Mouse (Mus musculus): ENCODE data around the gene Rab3gap1. TPM values are rescaled to one million over a fixed set of nuclear protein-coding genes. Genes with fewer than 3 reads are reported as not detected.

The Rab3gap1 gene
- polyA plus RNA-seq, 1 experiment from 2014 or later = 23.9 TPM

DNA sequence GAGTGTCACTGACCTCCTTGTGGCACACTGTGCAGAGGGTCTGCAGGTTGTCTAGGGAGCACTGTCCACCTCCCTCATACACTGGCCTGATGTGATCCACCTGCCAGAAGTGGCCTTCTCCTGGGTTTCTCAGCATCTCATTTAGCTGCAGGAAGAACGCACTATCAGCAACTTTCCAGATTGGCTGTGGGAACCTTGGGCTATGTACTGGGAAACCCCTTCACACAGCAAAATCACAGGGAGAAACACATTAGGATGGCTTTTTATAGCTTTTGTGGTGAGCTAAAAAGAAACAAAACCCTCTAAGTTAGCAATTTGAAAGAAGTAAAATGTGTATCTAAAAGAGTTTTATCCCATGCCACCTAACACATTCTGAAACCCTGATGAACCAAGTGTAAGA is 88.0 kb downstream of the Rab3gap1 start:
- Histone ChIP-seq H3K9me3 (replicated peaks) (no peaks in the 10 kb centered on the region), H3K27ac (no peak overlapping the region), H3K27me3 (no peaks in the 10 kb centered on the region), H3K4me1 (replicated peaks) (peaks cover 5% of the 10 kb centered on the region; the same call in 1 of the 2 replicates), H3K9ac (no peak overlapping the region), H3K36me3 (no peaks in the 10 kb centered on the region), H3K4me2 (no peak overlapping the region), H3K4me3 (no peak overlapping the region)
- no peak for ATAC-seq (replicated peaks; ENCODE audit: insufficient number of reproducible peaks, insufficient read depth, low FRiP score, low read depth)
- WGBS = 92% methylated on average over 1 of the region's 1 CpGs

GRCm38 (mm10) chr1:127958801-127959200 is 90.2 kb downstream of the Rab3gap1 start:
- H3K27ac ChIP-seq = peak overlapping the region; percentile 44
- WGBS = 41% methylated on average over 5 of the region's 5 CpGs
- peaks cover 8% of the 10 kb centered on the region for H3K4me1 ChIP-seq (replicated peaks)
- ATAC-seq (replicated peaks; ENCODE audit: insufficient number of reproducible peaks, insufficient read depth, low FRiP score, low read depth) = peak; percentile 62; the same call in 1 of the 2 replicates
- H3K4me3 ChIP-seq = no peak overlapping the region
- H3K27me3 ChIP-seq = no peaks in the 10 kb centered on the region
- no peaks in the 10 kb centered on the region for H3K9me3 ChIP-seq (replicated peaks)
- no peaks in the 10 kb centered on the region for H3K36me3 ChIP-seq
- no peak overlapping the region for H3K4me2 ChIP-seq
- no peak overlapping the region for H3K9ac ChIP-seq

- H3K36me3 ChIP-seq = no peaks in the 10 kb centered on the region
- H3K27me3 ChIP-seq = no peaks in the 10 kb centered on the region
- H3K9ac ChIP-seq = no peak overlapping the region
- H3K4me1 ChIP-seq (replicated peaks) = peaks cover 11% of the 10 kb centered on the region
- peak overlapping the region; percentile 17; the same call in 1 of the 2 replicates for H3K4me2 ChIP-seq
- H3K27ac ChIP-seq = peak overlapping the region; percentile 44
- WGBS = 36% methylated on average over 7 of the region's 7 CpGs
- no peak overlapping the region for H3K4me3 ChIP-seq
- ATAC-seq (replicated peaks; ENCODE audit: insufficient number of reproducible peaks, insufficient read depth, low FRiP score, low read depth) = no peak; the same call in 1 of the 2 replicates
- no peaks in the 10 kb centered on the region for H3K9me3 ChIP-seq (replicated peaks)
Observed at GRCm38 (mm10) chr1:127959312-127959718, 90.7 kb downstream of the Rab3gap1 start.

- H3K9me3 ChIP-seq (replicated peaks) = no peaks in the 10 kb centered on the region
- no peaks in the 10 kb centered on the region for H3K27me3 ChIP-seq
- no peak overlapping the region for H3K4me3 ChIP-seq
- H3K36me3 ChIP-seq = no peaks in the 10 kb centered on the region
- no peak overlapping the region for H3K27ac ChIP-seq
- 93% methylated on average over 1 of the region's 1 CpGs for WGBS
- H3K4me2 ChIP-seq = no peak overlapping the region
- H3K4me1 ChIP-seq (replicated peaks) = peaks cover 19% of the 10 kb centered on the region
- no peak overlapping the region for H3K9ac ChIP-seq
- no peak for ATAC-seq (replicated peaks; ENCODE audit: insufficient number of reproducible peaks, insufficient read depth, low FRiP score, low read depth)
Observed at GRCm38 (mm10) chr1:127961140-127961539, 92.6 kb downstream of the Rab3gap1 start.

- Histone ChIP-seq H3K9me3 (replicated peaks) (no peaks in the 10 kb centered on the region), H3K27me3 (no peaks in the 10 kb centered on the region), H3K4me2 (no peak overlapping the region), H3K4me1 (replicated peaks) (peaks cover 19% of the 10 kb centered on the region), H3K36me3 (no peaks in the 10 kb centered on the region), H3K9ac (no peak overlapping the region), H3K27ac (no peak overlapping the region), H3K4me3 (no peak overlapping the region)
- WGBS = 75% methylated on average over 3 of the region's 3 CpGs
- ATAC-seq (replicated peaks; ENCODE audit: insufficient number of reproducible peaks, insufficient read depth, low FRiP score, low read depth) = no peak
Observed at GRCm38 (mm10) chr1:127963326-127963725, 94.8 kb downstream of the Rab3gap1 start.

DNA sequence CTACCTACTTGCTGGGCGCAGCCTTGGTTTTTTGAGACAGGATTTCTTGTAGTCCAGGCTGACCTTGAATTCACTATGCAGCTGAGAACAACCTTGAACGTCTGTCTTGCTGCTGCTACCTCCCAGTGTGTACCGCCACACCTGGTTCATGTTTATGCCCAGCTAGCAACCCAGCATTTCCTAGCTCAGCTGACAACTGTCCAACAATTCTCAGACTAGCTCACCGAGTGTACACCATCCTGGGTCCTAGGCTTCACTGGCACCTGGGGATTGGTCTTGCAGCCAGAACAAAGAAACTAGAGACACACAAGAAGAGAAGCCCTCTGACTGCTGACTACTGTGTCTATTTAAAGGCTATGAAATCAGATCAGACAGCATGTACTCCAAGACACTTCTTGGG is 102.3 kb downstream of the Rab3gap1 start:
- H3K27me3 ChIP-seq = no peaks in the 10 kb centered on the region
- 80% methylated on average over 4 of the region's 4 CpGs for WGBS
- 0 out of 2 replicates have a peak, but pooled peaks cover 4% of the 10 kb centered on the region for H3K4me1 ChIP-seq (replicated peaks)
- no peak for ATAC-seq (replicated peaks; ENCODE audit: insufficient number of reproducible peaks, insufficient read depth, low FRiP score, low read depth)
- H3K36me3 ChIP-seq = 0 out of 2 replicates have a peak, but pooled peaks cover 3% of the 10 kb centered on the region
- H3K4me2 ChIP-seq = no peak overlapping the region
- no peak overlapping the region for H3K27ac ChIP-seq
- H3K4me3 ChIP-seq = no peak overlapping the region
- H3K9ac ChIP-seq = no peak overlapping the region
- H3K9me3 ChIP-seq (replicated peaks) = no peaks in the 10 kb centered on the region

GRCm38 (mm10) chr1:127974082-127974481 is 105.5 kb downstream of the Rab3gap1 start:
- 91% methylated on average over 4 of the region's 4 CpGs for WGBS

GRCm38 (mm10) chr1:127975676-127976075 is 107.1 kb downstream of the Rab3gap1 start:
- 0 out of 2 replicates have a peak, but pooled peaks cover 3% of the 10 kb centered on the region for H3K36me3 ChIP-seq
- no peak overlapping the region for H3K27ac ChIP-seq
- 0 out of 2 replicates have a peak, but pooled peaks cover 4% of the 10 kb centered on the region for H3K4me1 ChIP-seq (replicated peaks)
- H3K4me2 ChIP-seq = no peak overlapping the region
- H3K4me3 ChIP-seq = no peak overlapping the region
- no peak overlapping the region for H3K9ac ChIP-seq
- no peak for ATAC-seq (replicated peaks; ENCODE audit: insufficient number of reproducible peaks, insufficient read depth, low FRiP score, low read depth)
- no peaks in the 10 kb centered on the region for H3K9me3 ChIP-seq (replicated peaks)
- H3K27me3 ChIP-seq = no peaks in the 10 kb centered on the region
- 79% methylated on average over 2 of the region's 2 CpGs for WGBS

More at GRCm38 (mm10) chr1:127974082-127974481, 105.5 kb downstream of the Rab3gap1 start:
- H3K27ac ChIP-seq = no peak overlapping the region
- no peak overlapping the region for H3K4me3 ChIP-seq
- H3K9ac ChIP-seq = no peak overlapping the region
- H3K36me3 ChIP-seq = 0 out of 2 replicates have a peak, but pooled peaks cover 3% of the 10 kb centered on the region
- H3K9me3 ChIP-seq (replicated peaks) = no peaks in the 10 kb centered on the region
- ATAC-seq (replicated peaks; ENCODE audit: insufficient number of reproducible peaks, insufficient read depth, low FRiP score, low read depth) = no peak
- no peaks in the 10 kb centered on the region for H3K27me3 ChIP-seq
- no peak overlapping the region for H3K4me2 ChIP-seq
- H3K4me1 ChIP-seq (replicated peaks) = 0 out of 2 replicates have a peak, but pooled peaks cover 4% of the 10 kb centered on the region

GRCm38 (mm10) chr1:127976106-127976505 is 107.5 kb downstream of the Rab3gap1 start:
- no peak overlapping the region for H3K4me2 ChIP-seq
- H3K9ac ChIP-seq = no peak overlapping the region
- H3K27me3 ChIP-seq = no peaks in the 10 kb centered on the region
- H3K27ac ChIP-seq = no peak overlapping the region
- ATAC-seq (replicated peaks; ENCODE audit: insufficient number of reproducible peaks, insufficient read depth, low FRiP score, low read depth) = no peak
- 83% methylated on average over 6 of the region's 6 CpGs for WGBS
- H3K4me1 ChIP-seq (replicated peaks) = 0 out of 2 replicates have a peak, but pooled peaks cover 4% of the 10 kb centered on the region
- H3K9me3 ChIP-seq (replicated peaks) = no peaks in the 10 kb centered on the region
- 0 out of 2 replicates have a peak, but pooled peaks cover 3% of the 10 kb centered on the region for H3K36me3 ChIP-seq
- no peak overlapping the region for H3K4me3 ChIP-seq

- 79% methylated on average over 1 of the region's 1 CpGs for WGBS
- Histone ChIP-seq H3K4me1 (replicated peaks) (0 out of 2 replicates have a peak, but pooled peaks cover 4% of the 10 kb centered on the region), H3K27me3 (no peaks in the 10 kb centered on the region), H3K9me3 (replicated peaks) (no peaks in the 10 kb centered on the region), H3K9ac (no peak overlapping the region), H3K4me3 (no peak overlapping the region), H3K36me3 (no peaks in the 10 kb centered on the region), H3K4me2 (no peak overlapping the region), H3K27ac (no peak overlapping the region)
- ATAC-seq (replicated peaks; ENCODE audit: insufficient number of reproducible peaks, insufficient read depth, low FRiP score, low read depth) = no peak
Observed at GRCm38 (mm10) chr1:127978125-127978524, 109.6 kb downstream of the Rab3gap1 start.

GRCm38 (mm10) chr1:127980911-127981559 is 112.5 kb downstream of the Rab3gap1 start:
- Histone ChIP-seq H3K4me3 (no peak overlapping the region), H3K27ac (no peak overlapping the region), H3K9me3 (replicated peaks) (no peaks in the 10 kb centered on the region), H3K27me3 (no peaks in the 10 kb centered on the region), H3K9ac (no peak overlapping the region), H3K4me1 (replicated peaks) (no peaks in the 10 kb centered on the region), H3K36me3 (no peaks in the 10 kb centered on the region), H3K4me2 (no peak overlapping the region)
- WGBS = 56% methylated on average over 2 of the region's 2 CpGs
- ATAC-seq (replicated peaks; ENCODE audit: insufficient number of reproducible peaks, insufficient read depth, low FRiP score, low read depth) = no peak

- Histone ChIP-seq H3K4me2 (no peak overlapping the region), H3K27ac (no peak overlapping the region), H3K9me3 (replicated peaks) (no peaks in the 10 kb centered on the region), H3K4me1 (replicated peaks) (no peaks in the 10 kb centered on the region), H3K27me3 (no peaks in the 10 kb centered on the region), H3K36me3 (no peaks in the 10 kb centered on the region), H3K4me3 (no peak overlapping the region), H3K9ac (no peak overlapping the region)
- WGBS = 73% methylated on average over 3 of the region's 3 CpGs
- ATAC-seq (replicated peaks; ENCODE audit: insufficient number of reproducible peaks, insufficient read depth, low FRiP score, low read depth) = no peak
Observed at GRCm38 (mm10) chr1:127982268-127982667, 113.7 kb downstream of the Rab3gap1 start.
